Comparison of ENCODE assay signal across 14 mouse cellular contexts in the genomic region with DNA sequence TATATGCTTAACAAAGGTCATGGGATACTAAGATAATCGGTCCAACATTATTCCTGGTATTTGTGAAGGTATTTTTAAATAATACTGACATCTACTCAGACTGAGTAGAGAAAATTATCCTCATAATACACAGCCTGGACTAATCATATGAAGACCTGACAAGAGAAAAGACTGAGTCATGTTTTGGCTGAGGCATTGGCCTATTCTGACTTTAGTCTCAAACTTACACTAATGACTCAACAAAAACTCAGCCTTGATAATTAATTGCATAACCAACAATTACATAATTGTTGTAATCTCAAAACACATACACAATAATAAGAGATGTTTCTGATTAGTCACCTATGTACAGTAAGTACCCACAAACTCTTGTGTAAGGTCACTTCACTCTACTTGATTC.
"Had no signal": no experiment of that assay in that cellular context is flagged by ENCODE, and none has a peak within 500 bp of the region (broad histone marks: within the 10 kb centered on the region; RNA-seq: fewer than 3 reads in every experiment).

No protein-coding gene starts in this region.

- H3K4me3 ChIP-seq: midbrain, embryonic 13.5 days; midbrain, embryonic 15.5 days; neural tube, embryonic 12.5 days; stomach, embryonic 15.5 days had no signal

- H3K27me3 ChIP-seq: midbrain, embryonic 13.5 days; midbrain, embryonic 15.5 days; neural tube, embryonic 12.5 days; stomach, embryonic 15.5 days had no signal

- DNase-seq: lung, adult 18-20 months; lung, embryonic 14.5 days; lung, postnatal 10 days; lung, postnatal 4 days; right cerebral cortex, postnatal 14 days; thymus, adult 2 months; thymus, postnatal 25 days; thymus, postnatal 4 days had no signal

- H3K9ac ChIP-seq: lung, embryonic 14.5 days; midbrain, embryonic 13.5 days; midbrain, embryonic 15.5 days; neural tube, embryonic 12.5 days; stomach, embryonic 15.5 days had no signal

- H3K36me3 ChIP-seq: midbrain, embryonic 13.5 days; midbrain, embryonic 15.5 days; neural tube, embryonic 12.5 days; stomach, embryonic 15.5 days had no signal

- H3K9me3 ChIP-seq: midbrain, embryonic 13.5 days; midbrain, embryonic 15.5 days; neural tube, embryonic 12.5 days; stomach, embryonic 15.5 days had no signal

- H3K4me1 ChIP-seq: midbrain, embryonic 13.5 days; midbrain, embryonic 15.5 days; neural tube, embryonic 12.5 days; stomach, embryonic 15.5 days had no signal

- ATAC-seq: midbrain, embryonic 13.5 days; midbrain, embryonic 15.5 days had no signal

- H3K27ac ChIP-seq: midbrain, embryonic 13.5 days; midbrain, embryonic 15.5 days; neural tube, embryonic 12.5 days; stomach, embryonic 15.5 days; stomach, postnatal 0 days had no signal

- H3K4me2 ChIP-seq: lung, embryonic 14.5 days; midbrain, embryonic 11.5 days; midbrain, embryonic 13.5 days; midbrain, embryonic 15.5 days; neural tube, embryonic 12.5 days; stomach, embryonic 15.5 days had no signal
